20 mouse cellular contexts compared by ENCODE assay signal in the genomic region with DNA sequence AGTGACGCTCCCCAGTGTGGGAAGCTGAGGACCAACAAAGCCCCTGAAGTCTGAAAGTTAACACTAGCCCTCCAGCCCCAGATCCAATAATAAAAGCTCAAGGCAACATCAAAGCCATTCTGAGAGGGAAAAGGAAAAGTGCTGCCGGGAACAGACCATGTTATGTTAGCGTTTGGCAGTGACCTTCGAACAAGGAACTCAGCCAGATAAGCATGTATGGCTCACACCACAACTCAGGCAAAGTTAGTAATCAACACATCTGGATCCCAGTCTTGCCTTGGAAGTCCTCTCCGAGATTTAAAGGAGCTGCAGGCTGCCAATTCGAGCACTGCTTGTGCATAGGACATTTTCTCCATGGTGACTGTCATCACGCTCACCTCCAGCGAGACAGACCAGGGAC. TPM values are rescaled to one million over a fixed set of nuclear protein-coding genes. Genes with fewer than 3 reads are reported as not detected.
DNase-seq lines count a peak whose midpoint lies in the region; ATAC-seq and TF ChIP-seq lines count a peak whose summit lies in the region.
"Had no signal": no experiment of that assay in that cellular context is flagged by ENCODE, and none has a peak within 500 bp of the region (broad histone marks: within the 10 kb centered on the region; RNA-seq: fewer than 3 reads in every experiment).

No protein-coding gene starts in this region.

- peak overlapping the region; percentile 30 for H3K4me2 ChIP-seq in heart, embryonic 14.5 days (ENCODE audit: low read length)
- no peak overlapping the region for H3K4me2 ChIP-seq in midbrain, embryonic 11.5 days
- no peak overlapping the region for H3K4me2 ChIP-seq in midbrain, postnatal 0 days (ENCODE audit: low read depth, low read length, poor library complexity, severe bottlenecking)
- H3K4me2 ChIP-seq in intestine, postnatal 0 days (replicated peaks; ENCODE audit: low read depth): peak overlapping the region; percentile 47
- H3K4me2 ChIP-seq in stomach, embryonic 15.5 days: no peak overlapping the region
- H3K4me2 ChIP-seq: midbrain, embryonic 13.5 days had no signal

- H3K27ac ChIP-seq in heart, embryonic 14.5 days (replicated peaks in 1 of 2; ENCODE audit: control insufficient read depth in 1 of 2, insufficient read depth in 1 of 2, low read depth in 2 of 2, low read length in 2 of 2): no peak overlapping the region
- H3K27ac ChIP-seq in heart, embryonic 10.5 days: no peak overlapping the region; the same call in 1 of the 2 replicates
- no peak overlapping the region for H3K27ac ChIP-seq in midbrain, embryonic 11.5 days (ENCODE audit: low read depth, low read length)
- H3K27ac ChIP-seq in midbrain, postnatal 0 days (ENCODE audit: low read depth, low read length): no peak overlapping the region
- no peak overlapping the region; the same call in 1 of the 2 replicates for H3K27ac ChIP-seq in intestine, postnatal 0 days (ENCODE audit: low read depth, low read length)
- peak overlapping the region; percentile 32; the same call in 1 of the 2 replicates for H3K27ac ChIP-seq in stomach, embryonic 15.5 days
- H3K27ac ChIP-seq: midbrain, embryonic 13.5 days had no signal

- no peak for DNase-seq in heart, embryonic 10.5 days (ENCODE audit: low spot score)
- peak; percentile 84 for DNase-seq in midbrain, embryonic 11.5 days (ENCODE audit: low spot score, missing footprints)
- no peak for DNase-seq in midbrain, postnatal 0 days (ENCODE audit: low spot score)
- DNase-seq: adrenal gland, adult 8-10 months; cerebellum, adult 9-11 months; embryo, embryonic 11 days; gastrocnemius, postnatal 25 days; heart, postnatal 36 days; kidney, adult 8-10 months; kidney, postnatal 36 days; left cerebral cortex, postnatal 4 days; liver, postnatal 0 days; lung, postnatal 4 days; thymus, postnatal 14 days had no signal

- no peaks in the 10 kb centered on the region for H3K36me3 ChIP-seq in heart, embryonic 14.5 days (ENCODE audit: control insufficient read depth, insufficient read depth, low read length)
- H3K36me3 ChIP-seq in heart, embryonic 10.5 days: no peaks in the 10 kb centered on the region
- no peaks in the 10 kb centered on the region for H3K36me3 ChIP-seq in midbrain, embryonic 11.5 days (ENCODE audit: control insufficient read depth, insufficient read depth, low read length)
- no peaks in the 10 kb centered on the region for H3K36me3 ChIP-seq in midbrain, postnatal 0 days (ENCODE audit: insufficient read depth, low read length)
- H3K36me3 ChIP-seq in intestine, postnatal 0 days (ENCODE audit: control insufficient read depth, insufficient read depth): no peaks in the 10 kb centered on the region
- H3K36me3 ChIP-seq in stomach, embryonic 15.5 days: no peaks in the 10 kb centered on the region
- H3K36me3 ChIP-seq: midbrain, embryonic 13.5 days had no signal

- TF ChIP-seq CTCF in midbrain, postnatal 0 days (IDR thresholded peaks at IDR 0.05): no peak
- TF ChIP-seq CTCF in intestine, postnatal 0 days (IDR thresholded peaks at IDR 0.05; ENCODE audit: low read depth): no peak

- no peak overlapping the region for H3K4me3 ChIP-seq in heart, embryonic 14.5 days (ENCODE audit: control insufficient read depth in 1 of 2, insufficient read depth in 1 of 2, low read depth in 1 of 2, low read length in 2 of 2)
- H3K4me3 ChIP-seq in heart, embryonic 10.5 days: no peak overlapping the region
- no peak overlapping the region for H3K4me3 ChIP-seq in midbrain, embryonic 11.5 days (ENCODE audit: low read depth, low read length)
- H3K4me3 ChIP-seq in midbrain, postnatal 0 days (ENCODE audit: low read depth, low read length): no peak overlapping the region
- no peak overlapping the region for H3K4me3 ChIP-seq in intestine, postnatal 0 days (ENCODE audit: low read depth, low read length)
- H3K4me3 ChIP-seq in stomach, embryonic 15.5 days (replicated peaks): no peak overlapping the region
- H3K4me3 ChIP-seq: midbrain, embryonic 13.5 days had no signal

- no peak overlapping the region for H3K9ac ChIP-seq in heart, embryonic 14.5 days (ENCODE audit: low read length)
- no peak overlapping the region for H3K9ac ChIP-seq in midbrain, embryonic 11.5 days (ENCODE audit: low read length)
- H3K9ac ChIP-seq in midbrain, postnatal 0 days (replicated peaks; ENCODE audit: low read length, poor library complexity, severe bottlenecking): no peak overlapping the region
- H3K9ac ChIP-seq in intestine, postnatal 0 days (ENCODE audit: low read depth, low read length): no peak overlapping the region
- H3K9ac ChIP-seq in stomach, embryonic 15.5 days: no peak overlapping the region
- H3K9ac ChIP-seq: liver, postnatal 0 days; midbrain, embryonic 13.5 days had no signal

- peaks cover 10 to 24% of the 10 kb centered on the region in 2 experiments for H3K4me1 ChIP-seq in heart, embryonic 14.5 days (ENCODE audit: control insufficient read depth in 2 of 2, insufficient read depth in 2 of 2, low read length in 2 of 2)
- H3K4me1 ChIP-seq in heart, embryonic 10.5 days: peaks cover 19% of the 10 kb centered on the region; the same call in 1 of the 2 replicates
- H3K4me1 ChIP-seq in midbrain, embryonic 11.5 days (ENCODE audit: control insufficient read depth, insufficient read depth, low read length): peaks cover 8% of the 10 kb centered on the region; the same call in 1 of the 2 replicates
- H3K4me1 ChIP-seq in midbrain, postnatal 0 days (ENCODE audit: insufficient read depth, low read length): no peaks in the 10 kb centered on the region
- 0 out of 2 replicates have a peak, but pooled peaks cover 3% of the 10 kb centered on the region for H3K4me1 ChIP-seq in intestine, postnatal 0 days (replicated peaks; ENCODE audit: control insufficient read depth, insufficient read depth, low read length)
- no peaks in the 10 kb centered on the region for H3K4me1 ChIP-seq in stomach, embryonic 15.5 days

- no peaks in the 10 kb centered on the region for H3K27me3 ChIP-seq in heart, embryonic 14.5 days (ENCODE audit: control insufficient read depth, insufficient read depth, low read length)
- no peaks in the 10 kb centered on the region for H3K27me3 ChIP-seq in heart, embryonic 10.5 days (ENCODE audit: insufficient read depth, poor library complexity, severe bottlenecking)
- H3K27me3 ChIP-seq in midbrain, embryonic 11.5 days (ENCODE audit: control insufficient read depth, insufficient read depth, low read length): no peaks in the 10 kb centered on the region; the same call in 1 of the 2 replicates
- no peaks in the 10 kb centered on the region for H3K27me3 ChIP-seq in midbrain, postnatal 0 days (ENCODE audit: insufficient read depth, low read length)
- no peaks in the 10 kb centered on the region for H3K27me3 ChIP-seq in intestine, postnatal 0 days (replicated peaks; ENCODE audit: control insufficient read depth, insufficient read depth, low read length)
- H3K27me3 ChIP-seq in stomach, embryonic 15.5 days (replicated peaks): no peaks in the 10 kb centered on the region

- no peaks in the 10 kb centered on the region for H3K9me3 ChIP-seq in heart, embryonic 14.5 days (ENCODE audit: control insufficient read depth, low read length)
- H3K9me3 ChIP-seq in heart, embryonic 10.5 days: no peaks in the 10 kb centered on the region
- no peaks in the 10 kb centered on the region for H3K9me3 ChIP-seq in midbrain, embryonic 11.5 days (ENCODE audit: control insufficient read depth, low read length)
- H3K9me3 ChIP-seq in midbrain, postnatal 0 days (ENCODE audit: low read length): no peaks in the 10 kb centered on the region
- no peaks in the 10 kb centered on the region for H3K9me3 ChIP-seq in intestine, postnatal 0 days (ENCODE audit: control insufficient read depth)
- no peaks in the 10 kb centered on the region for H3K9me3 ChIP-seq in stomach, embryonic 15.5 days
- H3K9me3 ChIP-seq: midbrain, embryonic 13.5 days had no signal

- no peak for ATAC-seq in heart, embryonic 14.5 days (ENCODE audit: insufficient number of reproducible peaks, insufficient read depth, low FRiP score, low read depth)
- ATAC-seq in midbrain, embryonic 11.5 days (ENCODE audit: low FRiP score): no peak
- no peak for ATAC-seq in midbrain, postnatal 0 days (ENCODE audit: low FRiP score)
- no peak; the same call in 1 of the 2 replicates for ATAC-seq in intestine, postnatal 0 days
- no peak for ATAC-seq in stomach, embryonic 15.5 days (ENCODE audit: insufficient read depth, low FRiP score, low read depth)
- ATAC-seq in CD4-positive, CD25-positive, alpha-beta regulatory T cell, adult 4 months: no peak
- ATAC-seq: liver, postnatal 0 days had no signal

- 12% methylated on average over 8 of the region's 8 CpGs for WGBS in heart, embryonic 14.5 days
- WGBS in heart, embryonic 10.5 days: 30% methylated on average over 8 of the region's 8 CpGs
- WGBS in midbrain, embryonic 11.5 days: 49% methylated on average over 8 of the region's 8 CpGs
- 46% methylated on average over 8 of the region's 8 CpGs for WGBS in midbrain, postnatal 0 days
- WGBS in intestine, postnatal 0 days: 16% methylated on average over 8 of the region's 8 CpGs
- WGBS in stomach, embryonic 15.5 days: 47% methylated on average over 8 of the region's 8 CpGs

RNA-seq across cellular contexts. Expression of gene Cpvl, which starts 38.7 kb away (rescaled TPM):
- not detected in 2 replicates for polyA plus RNA-seq in heart, embryonic 14.5 days (2014; fragmentation: Nextera tagmentation; extraction: Ambion mirVana)
- not detected in 2 replicates for polyA plus RNA-seq in heart, embryonic 10.5 days (2016; fragmentation: Nextera tagmentation; extraction: Ambion mirVana)
- polyA plus RNA-seq in midbrain, embryonic 11.5 days (2014; fragmentation: Nextera tagmentation; extraction: Ambion mirVana): 0.11 TPM in 1 of 2 replicates, not detected in the other
- total RNA-seq in midbrain, postnatal 0 days (2014; rRNA removed): not detected in 2 replicates
- polyA plus RNA-seq in midbrain, postnatal 0 days (2015; fragmentation: Nextera tagmentation; extraction: Ambion mirVana): 0.10 TPM in 1 of 2 replicates, not detected in the other
- 0.77 and 0.82 TPM in 2 replicates for polyA plus RNA-seq in intestine, postnatal 0 days (2015; fragmentation: Nextera tagmentation; extraction: Ambion mirVana)
- polyA plus RNA-seq in stomach, embryonic 15.5 days (2015; fragmentation: Nextera tagmentation; extraction: Ambion mirVana): 0.09 and 0.19 TPM in 2 replicates
- polyA plus RNA-seq in CD4-positive, CD25-positive, alpha-beta regulatory T cell, adult 4 months (2017; shearing (Covaris generic)): not detected
- total RNA-seq: adrenal gland, adult 8-10 months; gastrocnemius, postnatal 25 days; heart, postnatal 36 days; left cerebral cortex, postnatal 4 days; MEL had no signal
- polyA plus RNA-seq: liver, postnatal 0 days; midbrain, embryonic 13.5 days had no signal

Comparison
In these comparisons a context has a peak if more than half of its experiments do, and no peak if none do; other contexts are left out.
1. H3K4me2 ChIP-seq: peak in heart, embryonic 14.5 days (single experiment) and intestine, postnatal 0 days (single experiment); none in midbrain, embryonic 11.5 days (single experiment), midbrain, postnatal 0 days (single experiment) and stomach, embryonic 15.5 days (single experiment).